Mouse (Mus musculus) MEL (cell line): ENCODE data around the gene Wfdc3. TPM values are rescaled to one million over a fixed set of nuclear protein-coding genes. Genes with fewer than 3 reads are reported as not detected.

Experiments used
- DNase-seq: peaks from one replicate; pipeline ENCODE4 v3.0.0; 2011; ENCODE audit warnings: low read depth, low spot score
- H3K27ac ChIP-seq: 2 replicates; pipeline ENCODE4 v1.5.1; 2012; ENCODE audit warnings: low read depth, mild to moderate bottlenecking, control low read depth, low read length, moderate library complexity; ENCODE audit not compliant: control insufficient read depth
- H3K27me3 ChIP-seq, 2 experiments: fragments of 150-350 bp in 1 of 2; sonication (generic) in 1 of 2; 2 replicates each; pipeline ENCODE4 v1.6.1; 2012; ENCODE audit warnings: low read length in 2 of 2, mild to moderate bottlenecking in 2 of 2, improper control_type of control experiment in 1 of 2, moderate library complexity in 1 of 2; ENCODE audit not compliant: insufficient read depth in 2 of 2, control insufficient read depth in 1 of 2
- H3K36me3 ChIP-seq, 2 experiments: 2 replicates each; pipeline ENCODE4 v1.6.1; 2012 to 2014; ENCODE audit warnings: low read length in 2 of 2, improper control_type of control experiment in 1 of 2, inconsistent platforms in 1 of 2, mild to moderate bottlenecking in 1 of 2; ENCODE audit not compliant: insufficient read depth in 2 of 2, control insufficient read depth in 1 of 2
- H3K4me1 ChIP-seq, 2 experiments: fragments of 150-350 bp in 1 of 2; sonication (generic) in 1 of 2; 2 replicates each; pipeline ENCODE4 v1.6.1; 2012; ENCODE audit warnings: low read length in 2 of 2, improper control_type of control experiment in 1 of 2, mild to moderate bottlenecking in 1 of 2; ENCODE audit not compliant: insufficient read depth in 2 of 2, control insufficient read depth in 1 of 2
- H3K4me3 ChIP-seq, 2 experiments: fragments of 150-350 bp in 1 of 2; sonication (generic) in 1 of 2; 2 replicates each; pipeline ENCODE4 v1.5.1; 2012; ENCODE audit warnings: low read depth in 2 of 2, low read length in 2 of 2, mild to moderate bottlenecking in 2 of 2, moderate library complexity in 2 of 2, control low read depth in 1 of 2, improper control_type of control experiment in 1 of 2; ENCODE audit not compliant: control insufficient read depth in 1 of 2, insufficient read depth in 1 of 2
- H3K79me2 ChIP-seq: 2 replicates; pipeline ENCODE4 v1.6.1; 2012; ENCODE audit warnings: mild to moderate bottlenecking, low read length, moderate library complexity; ENCODE audit not compliant: control insufficient read depth, poor library complexity, insufficient read depth
- H3K9ac ChIP-seq: 2 replicates; pipeline ENCODE4 v1.6.1; 2012; ENCODE audit warnings: low read depth, mild to moderate bottlenecking, control low read depth, low read length, moderate library complexity; ENCODE audit not compliant: control insufficient read depth, poor library complexity, severe bottlenecking
- H3K9me3 ChIP-seq: fragments of 150-350 bp; sonication (generic); replicated peaks from 2 replicates; pipeline ENCODE4 v1.6.1; 2012; ENCODE audit warnings: mild to moderate bottlenecking, low read length, improper control_type of control experiment, moderate library complexity; ENCODE audit not compliant: insufficient read depth
- BHLHE40 ChIP-seq: IDR thresholded peaks from 2 replicates; pipeline ENCODE4 v1.6.1; 2012; ENCODE audit warnings: low read depth, mild to moderate bottlenecking, inconsistent platforms, low read length, improper control_type of control experiment, borderline replicate concordance
- CTCF ChIP-seq, 3 experiments: IDR thresholded peaks in 2 of 3; conservative IDR thresholded peaks in 1 of 3; 2 replicates each; pipeline ENCODE4 v1.5.1; 2011 to 2012; ENCODE audit warnings: low read length in 3 of 3, low read depth in 2 of 3, mild to moderate bottlenecking in 2 of 3, improper control_type of control experiment in 1 of 3, inconsistent platforms in 1 of 3, mixed read lengths in 1 of 3, moderate library complexity in 1 of 3; ENCODE audit not compliant: control insufficient read depth in 1 of 3, insufficient read depth in 1 of 3, poor library complexity in 1 of 3, severe bottlenecking in 1 of 3
- ETS1 ChIP-seq: IDR thresholded peaks from 2 replicates; pipeline ENCODE4 v1.6.1; 2012; ENCODE audit warnings: low read depth, mild to moderate bottlenecking, inconsistent platforms, low read length, improper control_type of control experiment, moderate library complexity
- HCFC1 ChIP-seq: IDR thresholded peaks from 2 replicates; pipeline ENCODE4 v1.6.1; 2012; ENCODE audit warnings: low read depth, mild to moderate bottlenecking, inconsistent platforms, low read length, improper control_type of control experiment, moderate library complexity
- JUND ChIP-seq: IDR thresholded peaks from 2 replicates; pipeline ENCODE4 v1.6.1; 2011; ENCODE audit warnings: low read depth, mild to moderate bottlenecking, improper control_type of control experiment, low read length
- MAZ ChIP-seq: IDR thresholded peaks from 2 replicates; pipeline ENCODE4 v1.6.1; 2012; ENCODE audit warnings: low read depth, mild to moderate bottlenecking, inconsistent platforms, low read length, improper control_type of control experiment
- MXI1 ChIP-seq: IDR thresholded peaks from 2 replicates; pipeline ENCODE4 v1.6.1; 2011; ENCODE audit warnings: mild to moderate bottlenecking, low read depth, low read length, improper control_type of control experiment
- MYC ChIP-seq: IDR thresholded peaks from 2 replicates; pipeline ENCODE4 v1.6.1; 2011; ENCODE audit warnings: low read depth, mild to moderate bottlenecking, low read length, improper control_type of control experiment, moderate library complexity
- POLR2AphosphoS5 ChIP-seq: IDR thresholded peaks from 2 replicates; pipeline ENCODE4 v1.6.1; 2012; ENCODE audit warnings: low read depth, borderline replicate concordance, mild to moderate bottlenecking, inconsistent platforms, low read length, moderate library complexity, mixed read lengths
- RAD21 ChIP-seq: IDR thresholded peaks from 2 replicates; pipeline ENCODE4 v1.6.1; 2011; ENCODE audit warnings: mild to moderate bottlenecking, low read depth, low read length, improper control_type of control experiment
- RCOR1 ChIP-seq: IDR thresholded peaks from 2 replicates; pipeline ENCODE4 v1.6.1; 2012; ENCODE audit warnings: low read depth, mild to moderate bottlenecking, inconsistent platforms, low read length, improper control_type of control experiment
- SIN3A ChIP-seq: IDR thresholded peaks from 2 replicates; pipeline ENCODE4 v1.6.1; 2012; ENCODE audit warnings: low read length, improper control_type of control experiment, inconsistent platforms
- SMC3 ChIP-seq: IDR thresholded peaks from 2 replicates; pipeline ENCODE4 v1.6.1; 2011; ENCODE audit warnings: low read depth, low read length, improper control_type of control experiment
- TBP ChIP-seq: IDR thresholded peaks from 2 replicates; pipeline ENCODE4 v1.8.0; 2011; ENCODE audit warnings: low read depth, low read length, improper control_type of control experiment
- USF2 ChIP-seq, 2 experiments: IDR thresholded peaks; 2 replicates each; pipeline ENCODE4 v1.6.1; 2011 to 2012; ENCODE audit warnings: improper control_type of control experiment in 2 of 2, low read length in 2 of 2, borderline replicate concordance in 1 of 2, inconsistent platforms in 1 of 2, low read depth in 1 of 2, mild to moderate bottlenecking in 1 of 2; ENCODE audit not compliant: insufficient read depth in 1 of 2
- ZC3H11A ChIP-seq: IDR thresholded peaks from 2 replicates; pipeline ENCODE4 v1.6.1; 2012; ENCODE audit warnings: low read depth, mild to moderate bottlenecking, inconsistent platforms, low read length, improper control_type of control experiment
- polyA plus RNA-seq, 2 experiments: library from polyadenylated mRNA; stranded (reverse) in 1 of 2; unstranded in 1 of 2; fragments of >175 nt in 1 of 2; fragments of >200 nt in 1 of 2; gene quantifications; 2 replicates each; pipeline versions ENCODE4 v1.2.1 to v1.2.4; 2012; ENCODE audit warnings: low replicate concordance in 2 of 2, low read depth in 1 of 2; ENCODE audit not compliant: insufficient read length in 2 of 2, insufficient read depth in 1 of 2, missing spikeins in 1 of 2
- total RNA-seq: library from RNA; depleted of rRNA; stranded (reverse); fragments of 300-350 nt; gene quantifications from 2 replicates; pipeline ENCODE4 v1.2.3, GENCODE M21; 2012

Gene Wfdc3
- total and polyA plus RNA-seq, 3 experiments: 0.31 to 0.40 TPM; not detected in 1

- TF ChIP-seq JUND (peak; percentile 44; the same call in 1 of the 2 replicates), RCOR1 (no peak), POLR2AphosphoS5 (no peak), CTCF (IDR thresholded peaks at IDR 0.05 in 2 of 3, conservative IDR thresholded peaks at IDR 0.05 in 1 of 3; ENCODE audit: control insufficient read depth in 1 of 3, insufficient read depth in 1 of 3, low read depth in 2 of 3, low read length in 3 of 3, poor library complexity in 1 of 3, severe bottlenecking in 1 of 3) (peak; percentile 45 to 71 (median 55)), SIN3A (peak; percentile 68), BHLHE40 (peak; percentile 21; the same call in 1 of the 2 replicates), TBP (no peak), ETS1 (0 out of 2 replicates have a peak, but pooled peaks have one; percentile 6), HCFC1 (peak; percentile 45; the same call in 1 of the 2 replicates), RAD21 (peak; percentile 53), ZC3H11A (peak; percentile 47; the same call in 1 of the 2 replicates), MXI1 (0 out of 2 replicates have a peak, but pooled peaks have one; percentile 31), MYC (peak; percentile 51; the same call in 1 of the 2 replicates), SMC3 (peak; percentile 59)
- no peak overlapping the region for H3K4me3 ChIP-seq
- no peak overlapping the region for H3K27ac ChIP-seq
- H3K36me3 ChIP-seq: peaks cover 0 to 5% of the 10 kb centered on the region in 2 experiments; a peak in 1 of 4 replicates
- DNase-seq: peak; percentile 82
- H3K4me1 ChIP-seq: peaks cover 3 to 9% of the 10 kb centered on the region in 2 experiments; a peak in 3 of 4 replicates
- no peak overlapping the region for H3K9ac ChIP-seq
- no peaks in the 10 kb centered on the region for H3K9me3 ChIP-seq
- no peaks in the 10 kb centered on the region; the same call in 1 of the 2 replicates for H3K79me2 ChIP-seq
- no peaks in the 10 kb centered on the region for H3K27me3 ChIP-seq
These were observed 38.3 kb upstream of the Wfdc3 start for GRCm38 (mm10) chr2:164783926-164784581.

GRCm38 (mm10) chr2:164781876-164782275 lies 36.1 kb upstream of the Wfdc3 start:
- Histone ChIP-seq H3K4me3 (no peak overlapping the region), H3K36me3 (peaks cover 0 to 5% of the 10 kb centered on the region in 2 experiments; a peak in 1 of 4 replicates), H3K27me3 (no peaks in the 10 kb centered on the region), H3K4me1 (peaks cover 3 to 5% of the 10 kb centered on the region in 2 experiments; a peak in 3 of 4 replicates), H3K9ac (no peak overlapping the region), H3K79me2 (no peaks in the 10 kb centered on the region; the same call in 1 of the 2 replicates), H3K27ac (no peak overlapping the region), H3K9me3 (no peaks in the 10 kb centered on the region)
- no peak for DNase-seq
- TF ChIP-seq MAZ (no peak), SIN3A (no peak), USF2 (IDR thresholded peaks at IDR 0.05; ENCODE audit: borderline replicate concordance in 1 of 2, insufficient read depth in 1 of 2, low read depth in 1 of 2, low read length in 2 of 2) (no peak)
